Mouse (Mus musculus): ENCODE data around the gene Ank2.

DNA sequence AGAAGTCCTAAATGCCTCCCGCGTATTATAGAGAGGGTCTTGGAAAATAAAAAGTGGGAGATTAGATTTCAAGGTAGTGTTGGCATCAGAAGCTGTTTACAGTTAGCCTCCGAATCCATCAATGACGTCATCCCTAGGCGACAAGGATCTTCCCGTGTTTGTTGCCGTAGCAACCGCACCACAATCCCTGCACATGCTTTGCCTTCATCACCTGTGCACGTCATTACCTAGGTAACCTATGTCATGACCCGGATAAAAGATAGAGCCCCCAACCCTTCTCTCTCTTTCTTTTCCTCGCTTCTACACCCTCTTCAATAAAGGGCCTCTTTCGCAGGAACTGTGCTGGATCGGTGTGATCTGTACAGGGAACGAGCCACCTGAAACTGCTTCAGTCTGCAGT lies 229.5 kb downstream of the Ank2 start:
- TF ChIP-seq POLR2A (IDR thresholded peaks at IDR 0.05; ENCODE audit: extremely low read depth, insufficient read depth, low read length): no peak
- no peak for TF ChIP-seq CTCF (IDR thresholded peaks at IDR 0.05; ENCODE audit: low read depth, low read length)

All from liver, adult 2 months (tissue).